Mouse (Mus musculus) neural tube, embryonic 13.5 days (tissue): ENCODE data around the gene Rhbdf2. TPM values are rescaled to one million over a fixed set of nuclear protein-coding genes. Genes with fewer than 3 reads are reported as not detected.

Source experiments
- ATAC-seq: fragments of 200-750 bp; cut with Nextera tagmentation; 2 replicates; pipeline ENCODE4 v1.8.0; 2017; ENCODE audit warnings: low read depth, mild to moderate bottlenecking, moderate TSS enrichment, moderate library complexity
- H3K27ac ChIP-seq: fragments of 300-500 bp; sonication (generic); replicated peaks from 2 replicates; pipeline ENCODE4 v1.5.1; 2015; ENCODE audit warnings: moderate library complexity, mild to moderate bottlenecking, inconsistent platforms
- H3K27me3 ChIP-seq: fragments of 300-500 bp; sonication (generic); 2 replicates; pipeline ENCODE4 v1.6.1; 2015; ENCODE audit warnings: mild to moderate bottlenecking, inconsistent platforms
- H3K36me3 ChIP-seq: fragments of 300-500 bp; sonication (generic); 2 replicates; pipeline ENCODE4 v1.6.1; 2015; ENCODE audit warnings: mild to moderate bottlenecking, inconsistent platforms
- H3K4me1 ChIP-seq: fragments of 300-500 bp; sonication (generic); replicated peaks from 2 replicates; pipeline ENCODE4 v1.6.1; 2015; ENCODE audit warnings: inconsistent platforms
- H3K4me2 ChIP-seq: fragments of 300-500 bp; sonication (generic); 2 replicates; pipeline ENCODE4 v1.6.1; 2015; ENCODE audit warnings: inconsistent platforms, mild to moderate bottlenecking, moderate library complexity
- H3K4me3 ChIP-seq: fragments of 300-500 bp; sonication (generic); 2 replicates; pipeline ENCODE4 v1.5.1; 2015; ENCODE audit warnings: mild to moderate bottlenecking, inconsistent platforms
- H3K9ac ChIP-seq: fragments of 300-500 bp; sonication (generic); 2 replicates; pipeline ENCODE4 v1.6.1; 2015; ENCODE audit warnings: moderate library complexity, mild to moderate bottlenecking, inconsistent platforms
- H3K9me3 ChIP-seq: fragments of 300-500 bp; sonication (generic); 2 replicates; pipeline ENCODE4 v1.6.1; 2016; ENCODE audit warnings: inconsistent platforms
- WGBS: fragments of 180-500 bp; shearing (Covaris S2); methylation state at CpG from one replicate; pipeline ENCODE4 v1.1.7; 2015; 5-methylcytosine and 5-hydroxymethylcytosine counted together
- polyA plus RNA-seq: library from polyadenylated mRNA; unstranded; fragments of >200 nt; fragmentation: Nextera tagmentation; extraction: Ambion mirVana; gene quantifications from 2 replicates; pipeline ENCODE4 v1.2.1, GENCODE M21; 2015

The Rhbdf2 gene
- polyA plus RNA-seq, 1 experiment from 2014 or later: 3.7 TPM

DNA sequence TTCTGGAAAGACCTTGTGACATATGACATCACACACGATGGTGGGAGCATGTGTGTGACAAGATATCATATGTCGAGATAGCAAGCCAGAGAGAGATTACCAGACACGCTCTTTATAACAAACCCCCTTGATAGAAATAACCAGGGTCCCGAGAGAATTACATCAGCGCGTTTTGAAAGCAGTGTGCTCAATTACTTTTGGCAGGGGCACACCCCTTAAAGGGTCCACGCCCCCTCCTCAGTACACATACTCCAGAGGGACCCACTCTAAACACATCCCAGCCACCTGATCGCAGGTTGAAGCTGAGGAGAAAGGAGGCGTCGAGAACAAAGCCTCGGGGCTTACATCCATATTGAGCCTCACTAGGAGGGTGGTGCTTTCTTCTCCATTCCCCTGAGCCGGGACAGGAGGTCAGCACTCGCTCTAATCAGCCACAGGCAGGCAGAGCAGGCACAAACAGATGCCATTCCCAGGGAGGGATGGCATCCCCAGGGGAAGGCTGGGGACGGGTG lies 37.7 kb downstream of the Rhbdf2 start:
- Histone ChIP-seq H3K4me2 (peak overlapping the region; percentile 28), H3K27ac (peak overlapping the region; percentile 72)

DNA sequence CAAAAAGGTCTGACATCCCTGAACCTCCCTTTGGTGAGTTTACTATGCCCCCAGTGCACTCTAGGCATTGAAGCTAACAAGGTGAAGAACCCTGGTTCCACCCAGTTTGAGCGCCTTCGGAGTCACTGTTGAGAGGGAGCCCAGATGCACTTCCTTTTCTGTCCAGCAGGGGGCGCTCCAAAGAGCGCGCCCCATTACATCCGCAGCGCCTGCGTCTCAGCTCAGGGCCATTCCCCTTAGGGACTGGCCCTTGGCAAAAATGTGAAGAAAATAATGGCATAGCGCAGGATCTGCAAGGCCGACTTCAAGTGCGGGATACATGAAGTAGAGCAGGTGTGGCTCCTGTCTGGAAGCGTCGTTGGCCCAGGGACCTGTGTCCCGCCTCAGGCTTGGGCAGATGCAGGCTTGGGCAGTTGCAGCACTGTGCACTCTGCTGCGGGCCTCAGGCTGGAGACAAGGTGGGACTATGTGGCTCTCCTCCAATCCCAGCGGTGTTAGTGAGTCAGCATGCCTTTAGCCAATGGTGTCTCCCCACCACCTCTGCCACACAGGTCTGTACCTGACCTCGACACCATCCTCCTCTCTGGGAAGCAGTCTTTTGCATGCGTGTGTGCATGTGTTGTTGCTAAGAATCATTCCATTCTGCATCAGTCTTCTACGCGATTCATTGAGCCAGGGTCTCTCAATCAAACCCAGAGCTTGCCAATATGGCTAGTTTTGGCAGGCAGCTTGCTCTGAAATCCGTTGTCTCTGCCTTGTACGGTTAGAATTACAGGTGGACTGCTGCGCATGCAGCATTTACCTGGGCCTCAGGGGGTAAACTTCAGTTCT lies 39.8 kb downstream of the Rhbdf2 start:
- 0 out of 2 replicates have a peak overlapping the region, but pooled peaks have one; percentile 20 for H3K27ac ChIP-seq
- H3K27me3 ChIP-seq: no peaks in the 10 kb centered on the region
- no peaks in the 10 kb centered on the region for H3K36me3 ChIP-seq
- no peak overlapping the region for H3K9ac ChIP-seq
- no peak overlapping the region for H3K4me3 ChIP-seq
- 25% methylated on average over 23 of the region's 23 CpGs for WGBS
- no peak for ATAC-seq
- no peaks in the 10 kb centered on the region for H3K9me3 ChIP-seq
- H3K4me2 ChIP-seq: peak overlapping the region; percentile 36
- H3K4me1 ChIP-seq: peaks cover 23% of the 10 kb centered on the region

More for the DNA sequence above, 37.7 kb downstream of the Rhbdf2 start:
- Histone ChIP-seq H3K27me3 (no peaks in the 10 kb centered on the region), H3K36me3 (no peaks in the 10 kb centered on the region), H3K4me3 (no peak overlapping the region), H3K9ac (peak overlapping the region; percentile 51), H3K9me3 (no peaks in the 10 kb centered on the region), H3K4me1 (peaks cover 34% of the 10 kb centered on the region)
- peak; percentile 58 for ATAC-seq
- 17% methylated on average over 14 of the region's 14 CpGs for WGBS

DNA sequence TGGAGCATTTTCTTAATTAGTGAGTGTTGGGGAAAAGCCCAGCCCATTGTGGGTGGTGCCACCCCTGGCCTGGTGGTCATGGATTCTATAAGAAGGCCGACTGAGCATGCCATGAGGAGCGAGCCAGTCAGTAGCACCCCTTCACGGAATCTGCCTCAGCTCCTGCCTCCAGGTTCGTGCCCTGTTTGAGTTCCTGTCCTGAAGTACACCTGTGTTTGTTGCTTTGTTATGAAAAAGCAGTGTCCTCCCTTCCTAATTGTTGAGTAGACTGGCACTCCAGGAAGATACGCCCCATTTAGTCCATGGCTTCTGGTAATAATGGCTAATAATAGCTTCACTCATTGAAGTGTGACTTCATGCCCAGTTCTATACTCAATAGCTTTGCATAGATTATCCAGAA lies 40.5 kb downstream of the Rhbdf2 start, which contains the start of gene Aanat:
Gene Aanat (plus strand): TSS at position 123 of the 400 bp plus-strand sequence.
- Histone ChIP-seq H3K4me2 (peak within 1 kb of the TSS; percentile 36), H3K36me3 (no peaks in the 10 kb centered on the region), H3K4me3 (no peak within 1 kb of the TSS), H3K4me1 (peaks cover 23% of the 10 kb centered on the region), H3K27ac (0 out of 2 replicates have a peak within 1 kb of the TSS, but pooled peaks have one; percentile 20), H3K9ac (no peak within 1 kb of the TSS), H3K9me3 (no peaks in the 10 kb centered on the region), H3K27me3 (no peaks in the 10 kb centered on the region)
- 70% methylated on average over 5 of the region's 5 CpGs for WGBS
- ATAC-seq: no peak

DNA sequence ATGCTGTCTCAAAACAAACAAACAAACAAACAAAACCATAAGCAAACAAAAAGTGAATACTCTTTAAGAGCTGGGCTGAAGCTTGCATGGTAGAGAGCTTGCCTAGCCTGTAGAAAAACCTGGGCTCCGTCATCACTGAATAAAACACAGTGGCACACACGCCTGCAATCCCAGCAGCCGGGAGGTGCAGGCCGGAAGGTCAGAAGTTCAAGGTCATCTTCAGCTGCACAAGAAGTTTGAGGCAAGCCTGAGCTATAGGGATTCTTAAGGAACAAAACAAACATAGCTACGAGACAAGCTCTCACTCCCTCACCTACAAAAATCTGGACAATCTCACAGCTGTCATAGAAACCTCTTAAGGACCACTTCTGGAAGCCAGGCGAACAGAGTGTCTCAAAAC lies 41.1 kb downstream of the Rhbdf2 start:
- Histone ChIP-seq H3K27me3 (no peaks in the 10 kb centered on the region), H3K9me3 (no peaks in the 10 kb centered on the region), H3K36me3 (no peaks in the 10 kb centered on the region), H3K27ac (no peak overlapping the region), H3K4me3 (no peak overlapping the region), H3K9ac (no peak overlapping the region), H3K4me1 (peaks cover 23% of the 10 kb centered on the region), H3K4me2 (no peak overlapping the region)
- 80% methylated on average over 6 of the region's 6 CpGs for WGBS
- ATAC-seq: no peak

DNA sequence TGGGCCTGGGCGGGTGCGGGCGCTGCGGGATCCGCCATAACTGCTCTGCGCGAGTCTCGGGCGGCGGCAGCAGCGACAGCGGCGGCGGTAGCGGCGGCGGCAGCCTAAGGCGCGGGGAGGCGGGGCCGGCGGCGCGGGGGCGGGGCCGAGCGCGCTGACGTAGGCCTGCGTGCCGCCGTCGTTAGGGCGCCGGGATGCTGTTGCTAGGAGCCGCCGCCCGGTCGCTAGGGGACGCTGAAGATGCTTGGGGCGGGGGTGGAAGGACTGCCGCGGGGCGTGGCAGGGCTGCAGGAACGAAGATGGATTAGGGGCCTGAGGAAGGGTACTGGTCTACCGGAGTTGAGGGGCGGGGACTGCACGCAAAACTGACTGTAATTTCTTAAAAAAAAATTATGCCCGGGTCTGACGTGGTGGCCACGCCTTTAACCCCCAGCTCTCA lies 45.4 kb downstream of the Rhbdf2 start, which contains the start of gene Ube2o:
Gene Ube2o (minus strand): TSS at position 72 of the 439 bp plus-strand sequence.
- H3K27me3 ChIP-seq: no peaks in the 10 kb centered on the region
- H3K27ac ChIP-seq: peak within 1 kb of the TSS; percentile 96
- H3K4me1 ChIP-seq: peaks cover 40% of the 10 kb centered on the region
- H3K4me3 ChIP-seq: peak within 1 kb of the TSS; percentile 78
- WGBS: under 1% methylated on average over 49 of the region's 51 CpGs
- peak within 1 kb of the TSS; percentile 96 for H3K9ac ChIP-seq
- peak; percentile 82 for ATAC-seq
- no peaks in the 10 kb centered on the region for H3K36me3 ChIP-seq
- H3K4me2 ChIP-seq: peak within 1 kb of the TSS; percentile 81
- no peaks in the 10 kb centered on the region for H3K9me3 ChIP-seq

DNA sequence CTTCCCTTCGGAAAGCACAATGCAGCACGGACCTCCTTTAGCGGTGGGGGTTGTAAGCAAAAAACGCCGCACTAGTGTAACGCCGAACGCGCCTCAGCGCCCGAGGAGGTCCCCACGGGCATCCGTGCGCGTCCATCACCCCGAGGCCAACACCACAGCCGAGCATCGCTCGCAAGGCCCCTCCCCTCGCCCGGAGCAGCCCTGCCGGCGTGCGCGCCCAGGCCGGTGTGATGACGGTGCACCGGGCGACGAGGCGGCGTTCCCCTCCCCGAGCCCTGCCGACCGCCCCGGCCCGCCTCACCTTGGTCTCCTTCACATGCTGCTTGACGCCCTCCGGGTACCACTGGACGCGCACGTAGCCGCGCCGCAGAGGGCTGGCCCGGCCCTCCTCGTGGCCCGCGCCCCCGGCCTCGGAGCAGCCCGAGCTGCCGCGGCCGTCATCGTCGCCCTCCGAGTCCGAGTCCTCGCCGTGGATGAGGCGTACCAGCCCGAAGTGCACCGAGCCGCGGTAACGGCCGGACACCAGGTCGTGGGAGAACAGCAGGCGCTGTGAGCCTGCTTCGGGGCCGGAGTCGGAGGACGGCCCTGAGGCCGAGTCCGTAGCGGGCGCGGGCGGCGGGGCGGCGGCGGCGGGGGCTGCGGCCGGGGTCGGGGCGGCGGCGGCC lies 46.0 kb downstream of the Rhbdf2 start:
- Histone ChIP-seq H3K36me3 (no peaks in the 10 kb centered on the region), H3K9ac (peak overlapping the region; percentile 96), H3K27ac (peak overlapping the region; percentile 96), H3K4me1 (peaks cover 46% of the 10 kb centered on the region), H3K4me2 (peak overlapping the region; percentile 81), H3K4me3 (peak overlapping the region; percentile 78), H3K9me3 (no peaks in the 10 kb centered on the region), H3K27me3 (no peaks in the 10 kb centered on the region)
- ATAC-seq: peak; percentile 86
- under 1% methylated on average over 76 of the region's 91 CpGs for WGBS

DNA sequence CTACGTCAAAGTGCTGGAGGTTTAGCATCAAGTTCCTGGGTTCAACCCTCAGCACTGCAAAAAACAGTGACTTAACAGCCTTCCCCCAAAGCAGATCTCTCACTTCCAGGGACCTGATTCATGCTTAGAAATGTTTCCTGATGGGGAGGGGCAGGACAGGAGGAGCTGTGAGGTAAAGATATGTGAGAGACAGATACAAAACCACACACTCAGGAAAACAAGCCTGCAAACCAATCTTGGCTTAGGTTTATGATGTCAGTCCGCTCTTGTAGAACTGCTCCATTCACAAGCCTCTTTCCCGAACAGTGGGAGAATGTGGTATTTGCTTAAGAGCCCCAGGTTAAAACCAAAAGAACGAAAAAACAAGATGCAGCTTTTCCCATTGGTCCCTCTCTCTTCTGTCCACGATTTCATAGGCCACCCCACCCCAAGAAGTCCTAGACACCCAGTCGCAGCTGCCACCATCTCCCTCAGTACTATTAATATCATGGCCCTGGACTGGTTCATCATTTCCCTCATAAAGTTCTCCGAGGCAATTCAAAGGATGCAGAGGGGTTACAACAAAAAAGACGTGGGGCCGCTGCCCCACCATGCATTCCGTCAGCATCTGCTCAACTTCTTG lies 46.7 kb downstream of the Rhbdf2 start:
- Histone ChIP-seq H3K4me2 (peak overlapping the region; percentile 81), H3K9me3 (no peaks in the 10 kb centered on the region), H3K4me3 (peak overlapping the region; percentile 78), H3K27ac (peak overlapping the region; percentile 96), H3K27me3 (no peaks in the 10 kb centered on the region), H3K36me3 (no peaks in the 10 kb centered on the region), H3K9ac (peak overlapping the region; percentile 96), H3K4me1 (peaks cover 53% of the 10 kb centered on the region)
- peak; percentile 11; the same call in 1 of the 2 replicates for ATAC-seq
- WGBS: 17% methylated on average over 10 of the region's 10 CpGs

DNA sequence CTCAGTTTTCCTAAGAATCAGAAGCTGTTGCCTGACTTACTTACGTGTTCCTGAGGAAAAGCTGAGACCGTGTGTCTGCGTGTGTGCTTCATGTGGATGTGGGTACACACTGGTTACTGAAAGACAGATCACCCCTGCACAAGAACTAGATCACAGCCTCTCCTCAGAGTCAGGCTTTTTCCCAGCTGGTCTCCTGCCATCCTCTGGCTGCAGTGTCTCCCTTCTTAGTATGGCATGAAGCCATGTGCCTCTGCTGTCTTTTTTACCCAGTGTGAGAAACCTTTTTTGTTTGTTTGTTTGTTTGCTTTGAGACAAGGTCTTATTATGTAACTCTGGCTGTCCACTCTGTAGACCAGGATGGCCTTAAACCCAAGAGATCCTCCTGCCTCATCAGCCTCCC lies 47.5 kb downstream of the Rhbdf2 start:
- ATAC-seq: no peak
- H3K27me3 ChIP-seq: no peaks in the 10 kb centered on the region
- no peak overlapping the region for H3K27ac ChIP-seq
- H3K4me1 ChIP-seq: peaks cover 61% of the 10 kb centered on the region
- WGBS: 92% methylated on average over 3 of the region's 3 CpGs
- H3K9ac ChIP-seq: 0 out of 2 replicates have a peak overlapping the region, but pooled peaks have one; percentile 17
- H3K36me3 ChIP-seq: no peaks in the 10 kb centered on the region
- H3K4me2 ChIP-seq: peak overlapping the region; percentile 81
- peak overlapping the region; percentile 78 for H3K4me3 ChIP-seq
- no peaks in the 10 kb centered on the region for H3K9me3 ChIP-seq

DNA sequence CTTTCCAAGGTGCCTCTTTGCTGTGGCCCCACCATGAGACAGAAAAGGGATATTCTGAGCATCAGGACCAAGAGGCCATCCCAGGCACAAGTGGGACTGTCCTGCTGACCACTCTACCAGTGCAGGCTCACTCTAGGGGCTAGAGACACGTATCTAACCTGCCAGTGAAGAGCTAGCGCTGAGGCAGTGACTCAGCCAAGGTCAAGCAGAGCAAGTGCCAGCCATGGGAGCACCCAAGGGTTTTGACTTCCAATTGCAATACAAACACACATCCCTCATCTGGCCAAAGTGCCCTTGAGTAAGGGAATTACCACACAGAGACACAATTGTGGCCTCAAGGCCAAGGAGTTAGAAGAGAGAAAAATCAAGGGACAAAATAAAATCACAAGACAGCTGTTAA lies 51.4 kb downstream of the Rhbdf2 start:
- 89% methylated on average over 2 of the region's 2 CpGs for WGBS
- no peak overlapping the region; the same call in 1 of the 2 replicates for H3K27ac ChIP-seq
- H3K36me3 ChIP-seq: no peaks in the 10 kb centered on the region
- no peak overlapping the region for H3K4me3 ChIP-seq
- no peaks in the 10 kb centered on the region for H3K9me3 ChIP-seq
- no peak overlapping the region; the same call in 1 of the 2 replicates for H3K4me2 ChIP-seq
- no peaks in the 10 kb centered on the region for H3K27me3 ChIP-seq
- H3K9ac ChIP-seq: no peak overlapping the region
- no peak for ATAC-seq
- H3K4me1 ChIP-seq: peaks cover 100% of the 10 kb centered on the region

DNA sequence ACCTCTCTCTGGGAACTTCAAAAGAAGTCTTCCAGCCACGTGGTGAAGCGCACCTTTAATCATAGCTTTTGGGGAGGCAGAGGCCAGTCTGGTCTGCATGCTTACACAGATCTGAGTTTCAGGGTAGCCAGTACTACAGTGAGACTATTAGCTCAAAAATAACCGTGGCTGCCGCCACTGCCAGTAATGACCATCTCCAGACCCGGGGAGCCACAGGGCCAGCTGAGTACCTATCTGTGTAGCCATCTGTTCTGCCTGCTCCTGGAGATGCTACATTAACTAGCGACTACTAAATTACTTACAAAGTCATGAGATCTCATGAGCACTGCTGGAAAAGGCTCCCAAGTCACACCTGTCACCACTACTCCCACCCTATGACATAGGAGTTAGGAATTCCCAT lies 51.8 kb downstream of the Rhbdf2 start:
- no peak for ATAC-seq
- H3K4me3 ChIP-seq: no peak overlapping the region
- 0 out of 2 replicates have a peak overlapping the region, but pooled peaks have one; percentile 4 for H3K4me2 ChIP-seq
- no peaks in the 10 kb centered on the region for H3K9me3 ChIP-seq
- no peak overlapping the region; the same call in 1 of the 2 replicates for H3K27ac ChIP-seq
- H3K27me3 ChIP-seq: no peaks in the 10 kb centered on the region
- WGBS: 42% methylated on average over 6 of the region's 6 CpGs
- no peaks in the 10 kb centered on the region for H3K36me3 ChIP-seq
- H3K9ac ChIP-seq: no peak overlapping the region
- peaks cover 100% of the 10 kb centered on the region for H3K4me1 ChIP-seq

DNA sequence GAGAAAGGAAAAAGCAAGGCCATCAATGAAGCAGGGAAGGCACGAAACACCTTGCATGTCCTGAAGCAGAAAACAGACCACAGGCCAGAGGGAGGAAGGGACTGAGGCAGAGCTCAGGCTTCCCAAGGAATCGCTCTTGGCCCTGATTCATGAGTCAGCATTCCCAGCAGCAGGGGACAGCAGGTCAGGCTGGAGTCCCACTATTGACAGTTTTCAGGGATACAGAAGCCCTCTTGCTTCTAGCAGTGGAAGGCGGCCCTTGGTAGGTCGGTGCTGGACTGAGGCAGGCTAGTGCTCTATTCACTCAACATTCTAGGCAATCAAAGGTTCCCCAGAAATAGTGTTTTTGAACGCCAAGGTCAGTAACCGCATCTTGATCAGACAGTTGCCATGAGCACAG lies 52.3 kb downstream of the Rhbdf2 start:
- H3K36me3 ChIP-seq: no peaks in the 10 kb centered on the region
- 63% methylated on average over 6 of the region's 6 CpGs for WGBS
- no peak overlapping the region for H3K9ac ChIP-seq
- H3K27me3 ChIP-seq: no peaks in the 10 kb centered on the region
- no peaks in the 10 kb centered on the region for H3K9me3 ChIP-seq
- peaks cover 100% of the 10 kb centered on the region for H3K4me1 ChIP-seq
- H3K4me2 ChIP-seq: 0 out of 2 replicates have a peak overlapping the region, but pooled peaks have one; percentile 4
- ATAC-seq: no peak
- no peak overlapping the region for H3K4me3 ChIP-seq
- H3K27ac ChIP-seq: no peak overlapping the region
